Mouse (Mus musculus) myocyte (in vitro differentiated cells): ENCODE measurements around the gene Gm10842. TPM values are rescaled to one million over a fixed set of nuclear protein-coding genes. Genes with fewer than 3 reads are reported as not detected.

Experiments used
- H3K27me3 ChIP-seq: one replicate; pipeline ENCODE4 v1.6.1; 2011; ENCODE audit not compliant: control insufficient read depth, insufficient read depth, insufficient read length
- H3K36me3 ChIP-seq: one replicate; pipeline ENCODE4 v1.6.1; 2011; ENCODE audit not compliant: control insufficient read depth, insufficient read depth
- H3K4me2 ChIP-seq: one replicate; pipeline ENCODE4 v1.6.1; 2011; ENCODE audit warnings: low read depth, control low read depth
- H3K4me3 ChIP-seq: one replicate; pipeline ENCODE4 v1.5.1; 2011; ENCODE audit warnings: mild to moderate bottlenecking, control low read depth, moderate library complexity
- H3K79me2 ChIP-seq: one replicate; pipeline ENCODE4 v1.6.1; 2011; ENCODE audit not compliant: control insufficient read depth, insufficient read depth
- H3ac ChIP-seq: one replicate; pipeline ENCODE4 v1.6.1; 2011; ENCODE audit not compliant: control insufficient read depth, insufficient read length
- CEBPB ChIP-seq: IDR thresholded peaks from 2 replicates; pipeline ENCODE4 v1.6.1; 2011; ENCODE audit warnings: mild to moderate bottlenecking, moderate library complexity; ENCODE audit not compliant: poor library complexity, insufficient read depth, severe bottlenecking
- E2F4 ChIP-seq: IDR thresholded peaks from one replicate; pipeline ENCODE4 v1.6.1; 2011; ENCODE audit warnings: mild to moderate bottlenecking, control low read depth, moderate library complexity; ENCODE audit not compliant: insufficient read depth
- MAX ChIP-seq: IDR thresholded peaks from one replicate; pipeline ENCODE4 v1.6.1; 2011; ENCODE audit warnings: low read depth, mild to moderate bottlenecking, control low read depth
- MYOD1 ChIP-seq, 3 experiments: IDR thresholded peaks; one replicate each; pipeline ENCODE4 v1.6.1; 2011; ENCODE audit warnings: control low read depth in 2 of 3, low read depth in 2 of 3, mild to moderate bottlenecking in 2 of 3, moderate library complexity in 1 of 3; ENCODE audit not compliant: insufficient read length in 2 of 3, control insufficient read depth in 1 of 3
- MYOG ChIP-seq, 3 experiments: IDR thresholded peaks; one replicate each; pipeline ENCODE4 v1.6.1; 2011; ENCODE audit warnings: control low read depth in 2 of 3, low read depth in 2 of 3, mild to moderate bottlenecking in 2 of 3; ENCODE audit not compliant: insufficient read length in 2 of 3, control insufficient read depth in 1 of 3, insufficient read depth in 1 of 3
- POLR2A ChIP-seq: IDR thresholded peaks from one replicate; pipeline ENCODE4 v1.6.1; 2011; ENCODE audit warnings: low read depth, mild to moderate bottlenecking, control low read depth, moderate library complexity; ENCODE audit not compliant: insufficient read length
- POLR2AphosphoS2 ChIP-seq: IDR thresholded peaks from one replicate; pipeline ENCODE4 v1.6.1; 2011; ENCODE audit warnings: low read depth, control low read depth; ENCODE audit not compliant: insufficient read length
- REST ChIP-seq: IDR thresholded peaks from one replicate; pipeline ENCODE4 v1.6.1; 2011; ENCODE audit warnings: mild to moderate bottlenecking, control low read depth, moderate library complexity; ENCODE audit not compliant: insufficient read depth, insufficient read length
- SRF ChIP-seq: IDR thresholded peaks from one replicate; pipeline ENCODE4 v1.6.1; 2011; ENCODE audit warnings: low read depth; ENCODE audit not compliant: control insufficient read depth, insufficient read length
- TCF12 ChIP-seq: IDR thresholded peaks from one replicate; pipeline ENCODE4 v1.6.1; 2011; ENCODE audit warnings: mild to moderate bottlenecking, control low read depth; ENCODE audit not compliant: poor library complexity, insufficient read depth, severe bottlenecking
- TCF3 ChIP-seq: IDR thresholded peaks from one replicate; pipeline ENCODE4 v1.6.1; 2011; ENCODE audit warnings: low read depth, control low read depth; ENCODE audit not compliant: insufficient read length
- USF1 ChIP-seq: IDR thresholded peaks from one replicate; pipeline ENCODE4 v1.6.1; 2011; ENCODE audit warnings: low read depth, mild to moderate bottlenecking, control low read depth, moderate library complexity
- polyA plus RNA-seq: library from polyadenylated mRNA; unstranded; fragments of >200 nt; fragmentation: generic; extraction: Trizol; gene quantifications from one replicate; pipeline ENCODE4 v1.2.1, GENCODE M21; 2012; ENCODE audit warnings: missing spikeins

Gm10842 gene
- polyA plus RNA-seq, 1 experiment = not detected

DNA sequence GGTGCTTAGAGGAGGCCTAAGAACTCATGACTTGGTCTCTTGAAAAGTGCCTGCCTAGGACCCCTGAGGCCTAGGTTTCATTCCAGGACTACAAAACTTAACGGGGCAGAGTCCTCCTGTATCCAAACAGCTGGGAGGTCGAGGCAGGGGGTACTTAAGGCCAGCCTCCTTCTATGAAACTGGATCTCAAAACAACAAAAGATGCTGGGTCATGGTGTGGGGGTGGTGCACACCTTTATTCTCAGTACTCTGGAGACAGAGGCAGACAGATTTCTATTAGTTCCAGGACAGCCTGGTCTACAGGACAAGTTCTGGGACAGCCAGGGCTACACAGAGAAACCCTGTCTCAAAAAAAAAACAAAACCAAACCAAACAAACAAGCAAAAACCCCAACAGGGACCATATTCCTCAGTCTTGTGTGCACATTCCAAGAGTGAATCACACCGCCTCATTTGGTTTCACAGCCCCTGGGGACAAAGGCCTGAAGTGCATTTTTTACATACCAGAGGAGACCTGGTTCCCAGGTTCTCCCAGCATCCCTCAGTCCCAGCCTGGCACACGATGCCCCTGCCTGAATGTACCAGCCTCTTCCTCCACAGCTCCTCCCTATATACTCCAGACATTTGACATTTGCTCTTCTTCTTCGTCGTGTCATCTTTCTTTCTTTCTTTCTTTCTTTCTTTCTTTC lies 13.1 kb downstream of the Gm10842 start:
- Histone ChIP-seq H3K36me3 (no peaks in the 10 kb centered on the region), H3K27me3 (no peaks in the 10 kb centered on the region), H3ac (no peak overlapping the region), H3K4me3 (no peak overlapping the region), H3K79me2 (no peaks in the 10 kb centered on the region), H3K4me2 (no peak overlapping the region)
- TF ChIP-seq USF1 = no peak
- no peak for TF ChIP-seq POLR2A
- TF ChIP-seq TCF12 = no peak
- no peak for TF ChIP-seq CEBPB
- TF ChIP-seq SRF = no peak
- TF ChIP-seq E2F4 = no peak
- TF ChIP-seq TCF3 = no peak
- TF ChIP-seq REST = no peak
- TF ChIP-seq MAX = no peak
- no peak for TF ChIP-seq POLR2AphosphoS2
- no peak for TF ChIP-seq MYOG (IDR thresholded peaks at IDR 0.05; ENCODE audit: control insufficient read depth in 1 of 3, insufficient read depth in 1 of 3, insufficient read length in 2 of 3, low read depth in 2 of 3)
- no peak for TF ChIP-seq MYOD1 (IDR thresholded peaks at IDR 0.05; ENCODE audit: control insufficient read depth in 1 of 3, insufficient read length in 2 of 3, low read depth in 2 of 3)

DNA sequence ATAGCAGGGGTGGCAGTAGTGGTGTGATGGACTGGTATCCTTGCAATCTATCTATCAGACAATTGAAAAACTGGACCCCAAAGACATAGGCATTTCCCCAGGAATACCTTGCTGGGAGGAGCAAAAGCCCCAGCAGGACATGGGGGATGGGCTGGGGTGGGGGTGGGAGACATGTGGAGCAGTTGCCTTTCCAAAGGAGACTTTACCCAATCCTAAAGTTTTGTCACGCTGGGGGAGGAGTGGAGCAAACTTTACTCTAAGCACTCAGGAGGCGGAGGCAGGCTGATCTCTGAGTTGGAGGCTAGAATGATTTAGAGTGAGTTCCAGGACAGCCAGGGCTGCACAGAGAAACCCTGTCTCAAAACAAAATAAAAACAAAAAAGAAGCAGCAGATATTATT lies 14.7 kb downstream of the Gm10842 start:
- Histone ChIP-seq H3K36me3 (no peaks in the 10 kb centered on the region), H3K4me2 (no peak overlapping the region), H3K4me3 (no peak overlapping the region), H3K79me2 (no peaks in the 10 kb centered on the region), H3ac (no peak overlapping the region), H3K27me3 (no peaks in the 10 kb centered on the region)
- TF ChIP-seq MYOD1 (IDR thresholded peaks at IDR 0.05; ENCODE audit: control insufficient read depth in 1 of 3, insufficient read length in 2 of 3, low read depth in 2 of 3) = no peak
- no peak for TF ChIP-seq TCF3
- TF ChIP-seq E2F4 = no peak
- TF ChIP-seq TCF12 = no peak
- TF ChIP-seq POLR2A = no peak
- TF ChIP-seq REST = no peak
- no peak for TF ChIP-seq SRF
- TF ChIP-seq POLR2AphosphoS2 = no peak

DNA sequence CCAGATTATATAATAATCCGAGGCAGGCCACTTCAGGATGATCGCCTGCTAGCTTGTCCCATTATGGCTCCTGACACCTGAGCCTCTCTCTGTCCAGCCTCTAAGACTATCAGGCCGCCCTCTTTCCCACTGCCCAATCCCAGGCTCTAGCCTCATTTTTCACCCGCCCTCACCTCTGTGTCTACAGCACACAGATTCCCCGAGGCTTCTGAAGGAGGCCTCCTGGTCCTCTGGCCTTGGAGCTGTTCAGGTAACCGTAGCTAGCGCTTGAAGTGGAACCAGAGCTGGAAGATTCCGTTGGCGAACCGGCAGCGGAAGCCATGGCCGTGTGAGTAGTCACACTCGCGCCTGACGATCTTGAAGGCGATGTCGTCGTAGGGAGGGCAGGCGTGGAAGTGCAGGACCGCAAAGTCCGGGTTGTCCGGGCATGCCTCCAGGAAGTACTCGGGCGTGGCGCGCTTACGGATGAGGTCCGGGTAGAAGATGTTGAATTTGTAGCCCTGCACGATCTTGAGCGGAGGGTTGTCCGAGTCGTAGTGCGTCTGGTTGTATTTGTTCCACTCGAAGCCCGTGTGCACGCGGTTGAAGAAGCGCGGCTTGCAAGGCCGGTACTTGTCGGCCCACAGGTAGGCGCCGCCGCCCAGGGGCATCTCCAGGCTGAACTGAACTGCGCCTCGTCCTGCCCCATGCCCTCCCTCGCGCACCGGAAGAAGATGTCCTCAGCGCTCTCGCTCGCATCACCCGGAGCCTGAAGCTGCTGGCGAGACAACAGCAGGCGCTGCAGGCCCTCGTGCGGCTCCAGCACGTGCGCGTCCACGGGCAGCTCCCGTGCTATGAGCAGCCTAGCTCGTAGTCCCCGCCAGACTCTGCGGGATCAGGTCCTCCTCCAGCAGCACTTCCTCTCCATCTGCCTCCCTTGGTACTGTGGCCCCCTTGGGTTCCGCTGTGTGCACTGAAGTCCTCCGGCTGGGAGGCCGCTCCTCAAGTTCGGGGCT lies 18.1 kb downstream of the Gm10842 start:
- no peak overlapping the region for H3K4me2 ChIP-seq
- no peak overlapping the region for H3K4me3 ChIP-seq
- H3K27me3 ChIP-seq = no peaks in the 10 kb centered on the region
- no peak for TF ChIP-seq MYOG (IDR thresholded peaks at IDR 0.05; ENCODE audit: control insufficient read depth in 1 of 3, insufficient read depth in 1 of 3, insufficient read length in 2 of 3, low read depth in 2 of 3)
- no peak for TF ChIP-seq SRF
- no peak for TF ChIP-seq POLR2A
- no peak for TF ChIP-seq USF1
- no peak for TF ChIP-seq POLR2AphosphoS2
- TF ChIP-seq MYOD1 (IDR thresholded peaks at IDR 0.05; ENCODE audit: control insufficient read depth in 1 of 3, insufficient read length in 2 of 3, low read depth in 2 of 3) = no peak
- no peak for TF ChIP-seq TCF3
- no peak for TF ChIP-seq REST
- no peak for TF ChIP-seq E2F4
- no peak for TF ChIP-seq TCF12
- TF ChIP-seq CEBPB = no peak
- TF ChIP-seq MAX = no peak
- no peak overlapping the region for H3ac ChIP-seq
- H3K79me2 ChIP-seq = no peaks in the 10 kb centered on the region
- no peaks in the 10 kb centered on the region for H3K36me3 ChIP-seq

DNA sequence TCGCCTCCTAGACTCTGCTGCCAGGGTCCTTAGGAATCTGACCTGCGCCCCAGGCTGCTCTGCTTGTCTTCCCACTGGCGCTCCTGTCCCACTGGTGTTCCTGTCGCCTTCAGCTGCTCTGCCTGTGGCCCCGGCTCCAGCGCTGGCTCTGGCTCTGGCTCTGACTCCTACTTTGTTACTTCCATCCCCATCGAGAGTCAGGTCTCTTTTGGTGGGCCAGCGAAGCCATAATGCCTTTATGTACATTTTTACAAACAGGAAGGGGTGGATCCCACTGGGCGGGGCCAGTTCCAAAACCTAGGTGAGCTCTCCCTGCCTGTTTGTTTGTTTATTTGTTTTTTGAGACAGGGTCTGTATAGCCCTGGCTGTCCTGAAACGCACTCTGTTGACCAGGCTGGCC lies 20.1 kb downstream of the Gm10842 start:
- Histone ChIP-seq H3ac (no peak overlapping the region), H3K27me3 (no peaks in the 10 kb centered on the region), H3K79me2 (no peaks in the 10 kb centered on the region), H3K4me3 (no peak overlapping the region), H3K4me2 (no peak overlapping the region), H3K36me3 (no peaks in the 10 kb centered on the region)
- no peak for TF ChIP-seq E2F4
- no peak for TF ChIP-seq MYOG (IDR thresholded peaks at IDR 0.05; ENCODE audit: control insufficient read depth in 1 of 3, insufficient read depth in 1 of 3, insufficient read length in 2 of 3, low read depth in 2 of 3)
- TF ChIP-seq POLR2A = no peak
- no peak for TF ChIP-seq USF1
- no peak for TF ChIP-seq MAX
- no peak for TF ChIP-seq TCF3

GRCm38 (mm10) chr11:105178516-105178915 lies 31.8 kb downstream of the Gm10842 start, which contains the start of gene Tlk2:
TSS of gene Tlk2 (plus strand) at chr11:105178807.
- no peaks in the 10 kb centered on the region for H3K27me3 ChIP-seq
- peak within 1 kb of the TSS; percentile 84 for H3K4me2 ChIP-seq
- peak within 1 kb of the TSS; percentile 90 for H3K4me3 ChIP-seq
- H3K36me3 ChIP-seq = no peaks in the 10 kb centered on the region
- TF ChIP-seq USF1 = no peak
- no peak for TF ChIP-seq REST
- no peak for TF ChIP-seq MAX
- no peak for TF ChIP-seq MYOD1 (IDR thresholded peaks at IDR 0.05; ENCODE audit: control insufficient read depth in 1 of 3, insufficient read length in 2 of 3, low read depth in 2 of 3)
- TF ChIP-seq SRF = no peak
- H3ac ChIP-seq = no peak within 1 kb of the TSS
- H3K79me2 ChIP-seq = peaks cover 15% of the 10 kb centered on the region
